Mouse (Mus musculus): Measurements from ENCODE around the gene Zc3h8. TPM values are rescaled to one million over a fixed set of nuclear protein-coding genes. Genes with fewer than 3 reads are reported as not detected.

The Zc3h8 gene
- polyA plus RNA-seq (2015; fragmentation: Nextera tagmentation; extraction: Ambion mirVana): 12.0 and 13.7 TPM in 2 replicates

DNA sequence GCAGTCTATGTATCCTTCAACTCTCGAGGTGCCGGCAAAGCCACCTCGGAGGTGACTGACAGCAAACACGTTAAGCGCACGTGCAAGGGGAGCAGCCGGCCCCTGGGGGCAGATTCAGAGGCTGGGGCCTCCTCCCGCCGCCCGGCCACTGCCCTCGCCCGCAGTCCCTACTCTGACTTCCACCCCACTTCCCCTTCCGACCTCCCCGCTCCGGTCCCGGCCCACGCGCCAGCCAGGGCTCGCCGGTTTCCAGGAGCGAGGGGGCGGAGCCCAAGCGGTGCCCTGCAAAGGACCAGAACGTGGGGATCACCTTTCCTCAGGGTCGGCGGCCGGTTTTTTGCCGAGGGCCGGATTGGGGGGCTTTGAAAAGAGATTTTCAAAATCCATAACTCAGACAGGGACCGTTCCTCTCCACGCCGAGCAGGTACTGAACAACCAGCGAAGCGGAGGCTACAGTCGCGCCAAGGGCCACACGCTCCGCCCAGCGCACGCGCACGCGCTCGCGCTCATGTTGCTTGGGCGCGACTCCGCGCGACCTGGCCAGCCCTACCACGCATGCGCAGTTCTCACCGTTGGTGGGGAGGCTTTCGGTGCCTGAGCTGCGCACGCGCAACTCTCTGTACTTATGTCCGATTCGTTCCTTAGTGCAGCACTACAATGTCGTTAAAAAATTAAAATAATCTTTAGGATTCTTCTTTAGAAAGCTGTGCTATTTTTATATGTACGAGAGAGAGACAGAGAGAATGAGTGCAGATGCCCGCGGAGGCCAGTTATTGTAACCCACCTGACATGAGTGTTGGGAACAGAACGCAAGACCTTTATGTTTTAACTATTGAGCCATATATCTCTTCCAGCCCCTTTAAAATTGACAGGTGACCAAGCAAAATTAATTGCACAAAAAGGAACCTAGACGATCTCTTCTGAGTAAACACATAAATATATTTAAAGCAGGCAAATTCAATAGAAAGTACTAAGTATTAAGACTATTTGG is at the start of gene Zc3h8:
Gene Zc3h8 (minus strand): TSS at position 540 of the 991 bp plus-strand sequence.
- peak; percentile 96 for ATAC-seq (ENCODE audit: low FRiP score, low read depth)
- Histone ChIP-seq H3K9ac (peak within 1 kb of the TSS; percentile 59), H3K9me3 (no peaks in the 10 kb centered on the region), H3K36me3 (no peaks in the 10 kb centered on the region), H3K4me1 (replicated peaks) (peaks cover 10% of the 10 kb centered on the region), H3K4me2 (peak within 1 kb of the TSS; percentile 64), H3K27ac (replicated peaks) (peak within 1 kb of the TSS; percentile 87), H3K4me3 (peak within 1 kb of the TSS; percentile 80), H3K27me3 (no peaks in the 10 kb centered on the region)
- WGBS: 1% methylated on average over 65 of the region's 65 CpGs

GRCm38 (mm10) chr2:128984746-128985145 is 40.9 kb upstream of the Zc3h8 start:
- H3K36me3 ChIP-seq: no peaks in the 10 kb centered on the region
- no peak overlapping the region for H3K4me2 ChIP-seq
- H3K27me3 ChIP-seq: no peaks in the 10 kb centered on the region
- no peak overlapping the region for H3K9ac ChIP-seq
- H3K4me1 ChIP-seq (replicated peaks): no peaks in the 10 kb centered on the region
- no peaks in the 10 kb centered on the region for H3K9me3 ChIP-seq
- WGBS: 86% methylated on average over 3 of the region's 3 CpGs
- ATAC-seq (ENCODE audit: low FRiP score, low read depth): no peak
- H3K4me3 ChIP-seq: no peak overlapping the region
- H3K27ac ChIP-seq (replicated peaks): no peak overlapping the region

DNA sequence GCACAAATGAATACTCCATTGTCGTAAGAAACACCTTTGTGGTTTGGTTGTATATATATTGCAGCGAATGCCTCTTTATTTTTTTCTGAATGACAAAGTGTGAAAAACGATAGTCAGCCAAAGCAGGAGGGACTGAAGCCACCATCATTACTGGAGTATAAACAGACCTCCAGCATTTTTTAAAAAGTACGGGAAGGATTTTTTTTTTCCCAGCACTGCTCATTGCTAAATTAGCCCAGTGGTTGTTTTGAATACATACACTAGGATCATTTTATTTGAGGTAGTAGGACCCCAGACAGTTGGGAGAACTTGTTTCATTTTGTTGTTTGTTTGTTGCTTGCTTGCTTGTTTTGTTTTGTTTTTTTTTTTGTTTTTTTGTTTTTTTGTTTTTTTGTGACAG is 31.7 kb upstream of the Zc3h8 start:
- Histone ChIP-seq H3K9ac (no peak overlapping the region), H3K36me3 (no peaks in the 10 kb centered on the region), H3K4me2 (no peak overlapping the region), H3K27me3 (no peaks in the 10 kb centered on the region), H3K4me3 (no peak overlapping the region), H3K9me3 (no peaks in the 10 kb centered on the region), H3K27ac (replicated peaks) (no peak overlapping the region), H3K4me1 (replicated peaks) (no peaks in the 10 kb centered on the region)
- no peak for ATAC-seq (ENCODE audit: low FRiP score, low read depth)
- 80% methylated on average over 4 of the region's 4 CpGs for WGBS

- Histone ChIP-seq H3K36me3 (no peaks in the 10 kb centered on the region), H3K9me3 (no peaks in the 10 kb centered on the region), H3K27me3 (no peaks in the 10 kb centered on the region), H3K4me1 (replicated peaks) (peaks cover 3% of the 10 kb centered on the region), H3K27ac (replicated peaks) (no peak overlapping the region), H3K4me3 (no peak overlapping the region), H3K9ac (no peak overlapping the region), H3K4me2 (no peak overlapping the region)
- no peak for ATAC-seq (ENCODE audit: low FRiP score, low read depth)
Observed at GRCm38 (mm10) chr2:128972301-128972700, 28.4 kb upstream of the Zc3h8 start.

DNA sequence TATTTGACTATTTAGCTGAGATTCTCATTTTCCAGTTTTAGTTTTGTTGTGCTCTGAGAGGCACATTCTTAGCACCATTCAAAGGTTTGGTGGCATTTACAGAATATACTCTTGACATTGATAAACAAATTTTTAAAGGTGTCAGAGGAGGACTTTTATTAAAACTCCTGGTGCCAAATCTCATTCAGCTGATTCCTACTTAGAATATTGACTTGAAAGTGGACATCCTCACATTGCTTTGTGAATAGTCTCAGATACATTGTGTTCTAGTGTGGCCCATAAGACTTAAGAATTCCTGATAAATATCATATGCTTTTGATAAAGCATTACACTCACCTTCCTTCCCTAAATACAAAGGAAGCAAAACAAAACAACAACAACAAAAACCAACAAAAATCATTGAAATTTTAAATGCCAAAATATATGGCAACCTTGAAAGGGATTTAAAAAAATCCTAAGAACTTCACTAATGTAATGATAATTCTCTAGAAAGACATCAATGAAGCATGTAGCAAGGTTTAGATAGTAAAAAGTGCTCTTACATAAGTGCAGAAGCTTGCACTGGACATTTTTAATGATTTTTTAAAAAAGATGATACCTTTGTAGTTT is 24.7 kb upstream of the Zc3h8 start:
- Histone ChIP-seq H3K27ac (replicated peaks) (peak overlapping the region; percentile 100), H3K27me3 (no peaks in the 10 kb centered on the region), H3K9me3 (no peaks in the 10 kb centered on the region), H3K4me1 (replicated peaks) (peaks cover 15% of the 10 kb centered on the region), H3K36me3 (no peaks in the 10 kb centered on the region), H3K4me3 (peak overlapping the region; percentile 70), H3K9ac (peak overlapping the region; percentile 100), H3K4me2 (peak overlapping the region; percentile 61)
- ATAC-seq (ENCODE audit: low FRiP score, low read depth): no peak

- WGBS: under 1% methylated on average over 69 of the region's 80 CpGs
- Histone ChIP-seq H3K27ac (replicated peaks) (peak within 1 kb of the TSS; percentile 100), H3K9me3 (no peaks in the 10 kb centered on the region)
Observed at GRCm38 (mm10) chr2:128967661-128968441, 24.0 kb upstream of the Zc3h8 start, which contains the start of gene Gm10762. TSS of gene Gm10762 (minus strand) at chr2:128967725.

GRCm38 (mm10) chr2:128966641-128967580 is 23.0 kb upstream of the Zc3h8 start, which contains the start of gene Zc3h6:
TSS of gene Zc3h6 (plus strand) at chr2:128967402.
- ATAC-seq (ENCODE audit: low FRiP score, low read depth): peak; percentile 98
- Histone ChIP-seq H3K4me2 (peak within 1 kb of the TSS; percentile 61), H3K27me3 (no peaks in the 10 kb centered on the region), H3K27ac (replicated peaks) (peak within 1 kb of the TSS; percentile 100), H3K36me3 (no peaks in the 10 kb centered on the region), H3K4me3 (peak within 1 kb of the TSS; percentile 70), H3K4me1 (replicated peaks) (peaks cover 15% of the 10 kb centered on the region), H3K9me3 (no peaks in the 10 kb centered on the region), H3K9ac (peak within 1 kb of the TSS; percentile 100)
- WGBS: under 1% methylated on average over 65 of the region's 65 CpGs

More at GRCm38 (mm10) chr2:128967661-128968441, 24.0 kb upstream of the Zc3h8 start, which contains the start of gene Gm10762:
- H3K4me1 ChIP-seq (replicated peaks): peaks cover 15% of the 10 kb centered on the region
- ATAC-seq (ENCODE audit: low FRiP score, low read depth): peak; percentile 69
- H3K4me2 ChIP-seq: peak within 1 kb of the TSS; percentile 61
- H3K36me3 ChIP-seq: no peaks in the 10 kb centered on the region
- H3K9ac ChIP-seq: peak within 1 kb of the TSS; percentile 100
- H3K4me3 ChIP-seq: peak within 1 kb of the TSS; percentile 70
- no peaks in the 10 kb centered on the region for H3K27me3 ChIP-seq

DNA sequence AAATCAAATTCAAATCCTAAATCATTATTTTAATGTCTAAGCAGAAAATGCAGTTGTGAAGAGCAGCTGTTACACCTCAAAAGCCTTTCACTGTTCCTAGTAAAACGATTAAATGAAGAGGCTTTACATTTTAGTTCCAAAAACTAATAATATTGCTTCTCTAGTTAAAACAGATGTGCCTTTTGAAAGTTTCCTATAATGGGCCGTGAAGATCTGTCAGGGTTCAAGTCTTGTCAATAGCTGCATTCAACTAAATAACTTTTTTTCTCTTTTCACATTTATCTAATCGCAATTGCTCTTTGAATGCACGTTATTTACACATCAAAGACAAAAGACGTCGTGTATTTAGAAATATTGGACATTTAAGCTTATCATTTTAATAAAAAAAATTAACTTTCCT is 22.4 kb upstream of the Zc3h8 start:
- 6% methylated on average over 6 of the region's 6 CpGs for WGBS
- Histone ChIP-seq H3K4me2 (peak overlapping the region; percentile 61), H3K27me3 (no peaks in the 10 kb centered on the region), H3K4me3 (peak overlapping the region; percentile 70), H3K4me1 (replicated peaks) (peaks cover 15% of the 10 kb centered on the region), H3K36me3 (no peaks in the 10 kb centered on the region), H3K9me3 (no peaks in the 10 kb centered on the region), H3K27ac (replicated peaks) (peak overlapping the region; percentile 100), H3K9ac (peak overlapping the region; percentile 100; the same call in 1 of the 2 replicates)
- ATAC-seq (ENCODE audit: low FRiP score, low read depth): no peak

GRCm38 (mm10) chr2:128965505-128966105 is 21.7 kb upstream of the Zc3h8 start:
- no peaks in the 10 kb centered on the region for H3K27me3 ChIP-seq
- ATAC-seq (ENCODE audit: low FRiP score, low read depth): no peak
- H3K27ac ChIP-seq (replicated peaks): peak overlapping the region; percentile 100
- H3K4me1 ChIP-seq (replicated peaks): peaks cover 15% of the 10 kb centered on the region
- H3K36me3 ChIP-seq: no peaks in the 10 kb centered on the region
- no peaks in the 10 kb centered on the region for H3K9me3 ChIP-seq
- H3K4me3 ChIP-seq: no peak overlapping the region
- H3K9ac ChIP-seq: 0 out of 2 replicates have a peak overlapping the region, but pooled peaks have one; percentile 31
- 39% methylated on average over 5 of the region's 5 CpGs for WGBS
- peak overlapping the region; percentile 61 for H3K4me2 ChIP-seq

GRCm38 (mm10) chr2:128954186-128954585 is 10.3 kb upstream of the Zc3h8 start:
- no peaks in the 10 kb centered on the region for H3K9me3 ChIP-seq

More at GRCm38 (mm10) chr2:128954186-128954585, 10.3 kb upstream of the Zc3h8 start:
- Histone ChIP-seq H3K27ac (replicated peaks) (no peak overlapping the region), H3K9ac (no peak overlapping the region), H3K27me3 (no peaks in the 10 kb centered on the region), H3K4me3 (no peak overlapping the region), H3K4me2 (no peak overlapping the region), H3K36me3 (no peaks in the 10 kb centered on the region), H3K4me1 (replicated peaks) (no peaks in the 10 kb centered on the region)
- no peak for ATAC-seq (ENCODE audit: low FRiP score, low read depth)
